Mouse (Mus musculus) embryo, embryonic 9.5 days (tissue): Measurements from ENCODE around the gene Olfr395.
"Not testable (repeated sequence)": the region's sequence is repeated elsewhere in the genome, so short reads cannot be mapped to it uniquely, and the experiment has no call there.

Source experiments
- DNase-seq: peaks from one replicate; pipeline ENCODE4 v3.0.0-alpha.2; 2017; ENCODE audit errors: extremely low spot score

Gene Olfr395

DNA sequence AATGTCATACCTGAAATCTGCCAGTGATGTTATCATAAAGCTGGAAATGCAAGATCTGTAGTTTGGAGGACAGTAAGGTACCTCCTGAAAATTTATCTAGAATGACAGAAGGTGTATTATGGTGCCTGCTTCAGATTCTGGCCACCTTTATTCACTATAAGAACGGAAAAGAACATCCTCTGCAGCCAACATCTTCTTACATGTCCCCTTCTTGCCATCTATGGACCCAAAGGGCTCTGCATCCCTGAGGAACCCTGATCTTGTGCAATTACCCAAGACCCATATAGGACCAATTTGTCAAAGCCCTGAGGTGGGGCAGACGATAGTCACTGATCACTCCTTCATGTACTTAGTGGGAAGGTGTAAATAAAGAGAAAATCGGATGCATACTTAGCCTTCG lies at the start of gene Olfr395:
Gene Olfr395 (minus strand): TSS at position 101 of the 400 bp plus-strand sequence.
- DNase-seq, result not testable (repeated sequence)

DNA sequence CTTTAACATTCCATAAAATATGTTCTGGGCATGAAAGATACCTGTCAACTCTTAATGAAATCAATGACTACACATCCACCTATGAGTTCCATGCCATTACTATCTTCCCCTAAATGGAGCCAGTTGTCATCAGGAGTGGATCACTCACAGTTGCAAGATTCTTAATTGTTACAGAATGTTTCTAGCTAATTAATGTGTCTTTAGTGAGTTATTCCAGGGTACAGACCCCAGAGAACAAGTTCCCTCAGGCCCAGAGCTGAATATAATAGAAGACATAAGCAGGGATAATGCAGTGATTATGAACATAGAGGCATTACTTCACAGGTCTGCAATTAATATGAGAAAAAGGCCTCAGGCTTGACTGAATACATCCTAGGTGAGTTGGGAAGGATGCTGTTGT lies 27.3 kb upstream of the Olfr395 start, which contains the start of gene Olfr23:
Gene Olfr23 (plus strand): TSS at position 301 of the 400 bp plus-strand sequence.
- no peak for DNase-seq

- DNase-seq, result no peak
Observed at GRCm38 (mm10) chr11:73890671-73891070, 18.4 kb downstream of the Olfr395 start, which contains the start of gene Olfr394. Gene Olfr394 (minus strand): TSS chr11:73890771.
